9 mouse cellular contexts compared by ENCODE assay signal in the genomic region with DNA sequence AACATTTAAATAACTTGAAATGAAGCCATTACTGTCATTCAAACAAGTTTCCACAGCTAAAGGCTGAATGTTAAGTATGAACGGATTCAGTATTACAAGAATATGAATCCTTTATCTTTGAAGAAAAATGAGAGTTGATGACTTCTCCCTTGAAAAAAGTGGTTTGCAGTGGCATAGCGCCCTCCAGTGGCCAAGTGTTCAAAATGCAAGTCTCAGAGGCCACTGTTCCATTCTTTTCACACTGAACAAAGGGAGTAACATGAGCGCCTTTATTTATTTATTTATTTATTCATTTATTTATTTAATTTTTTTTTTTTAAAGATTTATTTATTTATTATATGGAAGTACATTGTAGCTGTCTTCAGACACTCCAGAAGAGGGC.
DNase-seq lines count a peak whose midpoint lies in the region; ATAC-seq and TF ChIP-seq lines count a peak whose summit lies in the region.
"Had no signal": no experiment of that assay in that cellular context is flagged by ENCODE, and none has a peak within 500 bp of the region (broad histone marks: within the 10 kb centered on the region; RNA-seq: fewer than 3 reads in every experiment).

No protein-coding gene starts in this region.

- peak; percentile 87 for TF ChIP-seq CTCF in lung, postnatal 0 days (IDR thresholded peaks at IDR 0.05)

- H3K9me3 ChIP-seq in heart, embryonic 11.5 days (replicated peaks; ENCODE audit: control insufficient read depth, low read length), result no peaks in the 10 kb centered on the region
- no peaks in the 10 kb centered on the region for H3K9me3 ChIP-seq in forebrain, embryonic 14.5 days (replicated peaks; ENCODE audit: control insufficient read depth, low read length)
- no peaks in the 10 kb centered on the region for H3K9me3 ChIP-seq in lung, postnatal 0 days (ENCODE audit: low read length)
- H3K9me3 ChIP-seq: lung, embryonic 15.5 days had no signal

- ATAC-seq in heart, embryonic 11.5 days (replicated peaks; ENCODE audit: insufficient number of reproducible peaks, low FRiP score, low TSS enrichment), result no peak
- peak; percentile 53 for ATAC-seq in CD4-positive, CD25-positive, alpha-beta regulatory T cell, adult 4 months
- 0 out of 2 replicates have a peak, but pooled peaks have one; percentile 24 for ATAC-seq in forebrain, embryonic 14.5 days
- ATAC-seq in lung, postnatal 0 days, result no peak

- peak; percentile 29; the same call in 1 of the 2 replicates for TF ChIP-seq EP300 in lung, postnatal 0 days (IDR thresholded peaks at IDR 0.05)

- no peak overlapping the region for H3K4me2 ChIP-seq in heart, embryonic 11.5 days
- H3K4me2 ChIP-seq in forebrain, embryonic 14.5 days (ENCODE audit: low read length), result no peak overlapping the region
- H3K4me2 ChIP-seq in lung, postnatal 0 days (replicated peaks; ENCODE audit: low read depth, low read length), result no peak overlapping the region
- H3K4me2 ChIP-seq: lung, embryonic 15.5 days had no signal

- H3K9ac ChIP-seq in heart, embryonic 11.5 days (ENCODE audit: low read depth, low read length), result no peak overlapping the region
- no peak overlapping the region for H3K9ac ChIP-seq in forebrain, embryonic 14.5 days (ENCODE audit: low read length)
- H3K9ac ChIP-seq in lung, postnatal 0 days (replicated peaks; ENCODE audit: low read depth), result no peak overlapping the region
- H3K9ac ChIP-seq: lung, embryonic 15.5 days had no signal

- H3K36me3 ChIP-seq in heart, embryonic 11.5 days (ENCODE audit: control insufficient read depth, insufficient read depth, low read length), result no peaks in the 10 kb centered on the region
- H3K36me3 ChIP-seq in forebrain, embryonic 14.5 days (ENCODE audit: control insufficient read depth, insufficient read depth, low read length), result no peaks in the 10 kb centered on the region
- no peaks in the 10 kb centered on the region for H3K36me3 ChIP-seq in lung, postnatal 0 days (ENCODE audit: insufficient read depth, low read length)
- 0 out of 2 replicates have a peak, but pooled peaks cover 2% of the 10 kb centered on the region for H3K36me3 ChIP-seq in splenic B cell, adult 2 months (ENCODE audit: control insufficient read depth, insufficient read depth, low read length, poor library complexity, severe bottlenecking)
- H3K36me3 ChIP-seq: lung, embryonic 15.5 days had no signal

- no peak overlapping the region for H3K4me3 ChIP-seq in heart, embryonic 11.5 days (ENCODE audit: low read depth, low read length)
- H3K4me3 ChIP-seq in forebrain, embryonic 14.5 days (ENCODE audit: low read depth, low read length), result no peak overlapping the region
- no peak overlapping the region for H3K4me3 ChIP-seq in lung, postnatal 0 days (ENCODE audit: low read depth, low read length)
- H3K4me3 ChIP-seq: lung, embryonic 15.5 days had no signal

- peak; percentile 59 to 85 for DNase-seq in heart, adult 18-20 months
- DNase-seq in brain, embryonic 18.5 days (ENCODE audit: low read depth, low spot score), result peak; percentile 73
- peak; percentile 89 for DNase-seq in forebrain, embryonic 14.5 days (ENCODE audit: low spot score)
- peak; percentile 55 to 85 for DNase-seq in kidney, postnatal 36 days
- peak; percentile 89 for DNase-seq in lung, postnatal 0 days (ENCODE audit: low spot score)
- peak; percentile 67 for DNase-seq in splenic B cell, adult 2 months (ENCODE audit: low read depth, low spot score)

- 23% methylated on average over 3 of the region's 3 CpGs for WGBS in heart, embryonic 11.5 days (ENCODE audit: insufficient replicate concordance)
- 13% methylated on average over 3 of the region's 3 CpGs for WGBS in forebrain, embryonic 14.5 days
- WGBS in lung, postnatal 0 days, result 20% methylated on average over 3 of the region's 3 CpGs

- H3K4me1 ChIP-seq in heart, embryonic 11.5 days (ENCODE audit: control insufficient read depth, insufficient read depth, low read length), result peaks cover 20% of the 10 kb centered on the region
- H3K4me1 ChIP-seq in forebrain, embryonic 14.5 days (ENCODE audit: control insufficient read depth, insufficient read depth, low read length), result peaks cover 29% of the 10 kb centered on the region
- H3K4me1 ChIP-seq in lung, postnatal 0 days (ENCODE audit: insufficient read depth, low read depth, low read length), result peaks cover 9% of the 10 kb centered on the region; the same call in 1 of the 2 replicates

- no peak overlapping the region for H3K27ac ChIP-seq in heart, embryonic 11.5 days (ENCODE audit: low read depth, low read length)
- no peak overlapping the region for H3K27ac ChIP-seq in forebrain, embryonic 14.5 days (ENCODE audit: low read depth, low read length)
- H3K27ac ChIP-seq in lung, postnatal 0 days (ENCODE audit: low read length), result no peak overlapping the region
- H3K27ac ChIP-seq: lung, embryonic 15.5 days had no signal

- no peaks in the 10 kb centered on the region for H3K27me3 ChIP-seq in heart, embryonic 11.5 days (ENCODE audit: control insufficient read depth, insufficient read depth, low read length)
- no peaks in the 10 kb centered on the region for H3K27me3 ChIP-seq in forebrain, embryonic 14.5 days (replicated peaks; ENCODE audit: control insufficient read depth, insufficient read depth, low read length)
- H3K27me3 ChIP-seq in lung, postnatal 0 days (replicated peaks; ENCODE audit: insufficient read depth, low read length), result no peaks in the 10 kb centered on the region
- H3K27me3 ChIP-seq in splenic B cell, adult 2 months (ENCODE audit: control insufficient read depth, insufficient read depth, low read length, poor library complexity, severe bottlenecking), result no peaks in the 10 kb centered on the region
- H3K27me3 ChIP-seq: lung, embryonic 15.5 days had no signal

Comparison
In these comparisons a context has a peak if more than half of its experiments do, and no peak if none do; other contexts are left out.
1. ATAC-seq: peak in CD4-positive, CD25-positive, alpha-beta regulatory T cell, adult 4 months (single experiment) and forebrain, embryonic 14.5 days (single experiment); none in heart, embryonic 11.5 days (single experiment) and lung, postnatal 0 days (single experiment).
2. Peak in every context shown above with its lines, with median percentiles within 50 percentile points of each other: DNase-seq.